Mouse (Mus musculus) forebrain, embryonic 10.5 days (tissue): Measurements from ENCODE around the gene Cybb. TPM values are rescaled to one million over a fixed set of nuclear protein-coding genes. Genes with fewer than 3 reads are reported as not detected.

Source experiments
- DNase-seq: peaks from one replicate; pipeline ENCODE4 v3.0.0-alpha.2; 2017; ENCODE audit warnings: low spot score; ENCODE audit errors: extremely low spot score
- H3K27ac ChIP-seq: fragments of 300-500 bp; sonication (generic); 2 replicates; pipeline ENCODE4 v1.5.1; 2016; ENCODE audit warnings: mild to moderate bottlenecking
- H3K27me3 ChIP-seq: fragments of 300-500 bp; sonication (generic); 2 replicates; pipeline ENCODE4 v1.6.1; 2016; ENCODE audit warnings: mild to moderate bottlenecking; ENCODE audit not compliant: poor library complexity, severe bottlenecking
- H3K36me3 ChIP-seq: fragments of 300-500 bp; sonication (generic); replicated peaks from 2 replicates; pipeline ENCODE4 v1.6.1; 2016; ENCODE audit warnings: mild to moderate bottlenecking, moderate library complexity
- H3K4me1 ChIP-seq: fragments of 300-500 bp; sonication (generic); 2 replicates; pipeline ENCODE4 v1.6.1; 2016
- H3K4me3 ChIP-seq: fragments of 300-500 bp; sonication (generic); 2 replicates; pipeline ENCODE4 v1.5.1; 2016; ENCODE audit warnings: mild to moderate bottlenecking, moderate library complexity
- H3K9me3 ChIP-seq: fragments of 300-500 bp; sonication (generic); 2 replicates; pipeline ENCODE4 v1.6.1; 2016; ENCODE audit warnings: mild to moderate bottlenecking, moderate library complexity
- WGBS: fragments of 180-500 bp; shearing (Covaris S2); methylation state at CpG from one replicate; pipeline ENCODE4 v1.1.7; 2016; 5-methylcytosine and 5-hydroxymethylcytosine counted together
- polyA plus RNA-seq: library from polyadenylated mRNA; unstranded; fragments of >200 nt; fragmentation: Nextera tagmentation; extraction: Ambion mirVana; gene quantifications from 2 replicates; pipeline ENCODE4 v1.2.1, GENCODE M21; 2016

The Cybb gene
- polyA plus RNA-seq, 1 experiment from 2014 or later: 0.50 TPM

GRCm38 (mm10) chrX:9452375-9452774, 35.2 kb downstream of the Cybb start:
- Histone ChIP-seq H3K36me3 (no peaks in the 10 kb centered on the region), H3K4me3 (no peak overlapping the region), H3K27me3 (no peaks in the 10 kb centered on the region), H3K9me3 (no peaks in the 10 kb centered on the region), H3K27ac (no peak overlapping the region), H3K4me1 (no peaks in the 10 kb centered on the region)
- WGBS: 89% methylated on average over 5 of the region's 5 CpGs
- DNase-seq: no peak

- H3K27ac ChIP-seq: no peak overlapping the region
These were observed 40.3 kb downstream of the Cybb start for GRCm38 (mm10) chrX:9447284-9447683.

GRCm38 (mm10) chrX:9441102-9441501, 46.5 kb downstream of the Cybb start:
- H3K27ac ChIP-seq: no peak overlapping the region
- DNase-seq: no peak
- no peaks in the 10 kb centered on the region for H3K36me3 ChIP-seq
- H3K27me3 ChIP-seq: no peaks in the 10 kb centered on the region
- H3K4me3 ChIP-seq: no peak overlapping the region
- H3K9me3 ChIP-seq: no peaks in the 10 kb centered on the region
- 72% methylated on average over 4 of the region's 4 CpGs for WGBS
- H3K4me1 ChIP-seq: no peaks in the 10 kb centered on the region

More at GRCm38 (mm10) chrX:9447284-9447683, 40.3 kb downstream of the Cybb start:
- no peaks in the 10 kb centered on the region for H3K27me3 ChIP-seq
- no peak for DNase-seq
- H3K36me3 ChIP-seq: no peaks in the 10 kb centered on the region
- H3K9me3 ChIP-seq: no peaks in the 10 kb centered on the region
- H3K4me3 ChIP-seq: no peak overlapping the region
- H3K4me1 ChIP-seq: no peaks in the 10 kb centered on the region

GRCm38 (mm10) chrX:9440556-9440955, 47.0 kb downstream of the Cybb start:
- Histone ChIP-seq H3K27ac (no peak overlapping the region), H3K4me3 (no peak overlapping the region), H3K9me3 (no peaks in the 10 kb centered on the region), H3K27me3 (no peaks in the 10 kb centered on the region), H3K4me1 (no peaks in the 10 kb centered on the region), H3K36me3 (no peaks in the 10 kb centered on the region)
- WGBS: 92% methylated on average over 4 of the region's 4 CpGs
- DNase-seq: no peak

GRCm38 (mm10) chrX:9439257-9439656, 48.3 kb downstream of the Cybb start:
- no peaks in the 10 kb centered on the region for H3K36me3 ChIP-seq
- no peaks in the 10 kb centered on the region for H3K9me3 ChIP-seq
- 91% methylated on average over 2 of the region's 2 CpGs for WGBS
- DNase-seq: no peak
- no peaks in the 10 kb centered on the region for H3K4me1 ChIP-seq
- no peak overlapping the region for H3K27ac ChIP-seq
- no peaks in the 10 kb centered on the region for H3K27me3 ChIP-seq
- no peak overlapping the region for H3K4me3 ChIP-seq

- Histone ChIP-seq H3K4me3 (no peak overlapping the region), H3K9me3 (no peaks in the 10 kb centered on the region), H3K4me1 (no peaks in the 10 kb centered on the region), H3K27me3 (no peaks in the 10 kb centered on the region), H3K27ac (no peak overlapping the region), H3K36me3 (no peaks in the 10 kb centered on the region)
- WGBS: 80% methylated on average over 5 of the region's 5 CpGs
- no peak for DNase-seq
These were observed 73.7 kb downstream of the Cybb start for GRCm38 (mm10) chrX:9413889-9414288.

Other genes starting within 250 kb of the Cybb start
- gene Gm14862, start 230.9 kb downstream of the Cybb start, polyA plus RNA-seq: not detected in 2 replicates
- gene Xk, start 215.0 kb downstream of the Cybb start, polyA plus RNA-seq: 2.9 and 3.3 TPM in 2 replicates
- not detected in 2 replicates for gene H2al1m, start 204.0 kb downstream of the Cybb start, polyA plus RNA-seq
- 0.34 TPM in 1 of 2 replicates, not detected in the other for gene H2al1k, start 137.1 kb downstream of the Cybb start, polyA plus RNA-seq
- gene H2al1o, start 84.6 kb upstream of the Cybb start, polyA plus RNA-seq: not detected in 2 replicates
- 20.2 and 22.1 TPM in 2 replicates for gene Dynlt3, start 175.2 kb upstream of the Cybb start, polyA plus RNA-seq